Mouse (Mus musculus) lung, adult 2 months (tissue): ENCODE measurements at regions not wholly inside any gene's neighbourhood (a gene's known extent, or its start where the extent isn't known, plus 50 kb on each side); places are given as distances from the start of the nearest gene placed in this dataset.

ENCODE experiments used
- CTCF ChIP-seq: fragments of 200-500 bp; IDR thresholded peaks from 2 replicates; pipeline ENCODE4 v1.5.1; 2011; ENCODE audit warnings: mild to moderate bottlenecking, low read length, control low read depth; ENCODE audit not compliant: insufficient read depth
- POLR2A ChIP-seq: fragments of 200-500 bp; IDR thresholded peaks from 2 replicates; pipeline ENCODE4 v1.6.1; 2011; ENCODE audit warnings: low read depth, mild to moderate bottlenecking, control low read depth, low read length, borderline replicate concordance; ENCODE audit errors: extremely low read depth

- no peak for TF ChIP-seq CTCF
- TF ChIP-seq POLR2A, result no peak
Measured at GRCm38 (mm10) chr12:29166316-29166715, 361.9 kb upstream of the Myt1l start.
